Mouse (Mus musculus): ENCODE data around the gene Elk3.

- TF ChIP-seq POLR2A (IDR thresholded peaks at IDR 0.05; ENCODE audit: borderline replicate concordance, low read depth, low read length): no peak
- TF ChIP-seq CTCF (IDR thresholded peaks at IDR 0.05; ENCODE audit: low read depth, low read length): no peak
Observed at GRCm38 (mm10) chr10:93281092-93281491, 29.8 kb downstream of the Elk3 start.
